Comparison of ENCODE assay signal across 21 mouse cellular contexts in the genomic region with DNA sequence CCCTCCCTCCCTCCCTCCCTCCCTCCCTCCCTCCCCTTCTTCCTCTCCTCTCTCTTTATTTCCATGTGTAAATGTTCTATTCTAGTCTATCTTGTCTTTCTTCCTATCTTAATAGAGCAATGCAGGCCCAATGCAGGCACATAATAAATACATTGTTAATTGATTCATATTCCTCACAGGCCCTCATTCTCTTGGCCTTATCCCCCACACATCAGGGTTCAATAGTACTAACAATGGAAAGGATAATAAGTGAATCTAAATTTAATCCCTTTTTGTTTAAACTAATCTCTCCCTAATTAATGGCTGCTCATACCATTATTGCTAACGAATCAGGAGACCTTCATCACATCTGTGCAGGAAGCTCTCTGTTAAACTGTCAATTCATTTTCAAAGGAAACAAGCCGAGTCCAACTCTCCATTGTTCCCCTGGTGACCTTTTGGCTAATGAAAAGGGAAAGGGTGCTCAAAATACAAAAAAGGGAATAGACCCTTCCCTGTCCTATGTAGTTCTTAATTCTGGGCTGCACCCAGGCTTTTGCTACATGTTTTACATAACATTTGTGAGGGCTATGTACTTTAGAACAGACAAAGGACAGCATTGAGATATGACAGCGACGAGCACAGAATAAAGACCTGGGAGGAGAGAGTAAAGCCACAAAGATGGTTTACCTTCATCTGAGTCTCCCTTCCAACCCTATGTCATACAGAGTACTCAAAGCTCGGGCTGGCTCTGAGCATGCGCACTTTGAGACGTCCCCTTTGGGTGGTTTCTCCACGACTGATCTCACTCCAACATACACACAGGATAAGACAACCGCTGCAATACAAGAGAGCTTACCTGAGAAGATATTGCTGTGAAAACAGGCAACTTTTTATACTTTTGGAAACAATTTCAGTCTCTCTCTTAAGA.
A peak's percentile ranks its signal among the peaks of the same experiment; 100 is the strongest.
DNase-seq lines count a peak whose midpoint lies in the region; ATAC-seq and TF ChIP-seq lines count a peak whose summit lies in the region.
"Had no signal": no experiment of that assay in that cellular context is flagged by ENCODE, and none has a peak within 500 bp of the region (broad histone marks: within the 10 kb centered on the region; RNA-seq: fewer than 3 reads in every experiment).

No protein-coding gene starts in this region.

- 50% methylated on average over 9 of the region's 9 CpGs for WGBS in forebrain, embryonic 10.5 days
- 23% methylated on average over 9 of the region's 9 CpGs for WGBS in forebrain, postnatal 0 days
- 42% methylated on average over 9 of the region's 9 CpGs for WGBS in midbrain, embryonic 13.5 days
- 39% methylated on average over 9 of the region's 9 CpGs for WGBS in midbrain, embryonic 16.5 days
- 21% methylated on average over 9 of the region's 9 CpGs for WGBS in forebrain, embryonic 13.5 days

- no peaks in the 10 kb centered on the region for H3K36me3 ChIP-seq in forebrain, embryonic 10.5 days (replicated peaks)
- no peaks in the 10 kb centered on the region for H3K36me3 ChIP-seq in forebrain, postnatal 0 days (ENCODE audit: insufficient read depth)
- no peaks in the 10 kb centered on the region for H3K36me3 ChIP-seq in midbrain, embryonic 13.5 days
- H3K36me3 ChIP-seq in midbrain, embryonic 16.5 days (ENCODE audit: control insufficient read depth, insufficient read depth, low read length), result no peaks in the 10 kb centered on the region
- no peaks in the 10 kb centered on the region for H3K36me3 ChIP-seq in forebrain, embryonic 13.5 days (ENCODE audit: poor library complexity, severe bottlenecking)
- H3K36me3 ChIP-seq: stomach, embryonic 15.5 days had no signal

- peaks cover 12% of the 10 kb centered on the region for H3K4me1 ChIP-seq in forebrain, embryonic 10.5 days
- no peaks in the 10 kb centered on the region for H3K4me1 ChIP-seq in forebrain, postnatal 0 days (ENCODE audit: insufficient read depth)
- H3K4me1 ChIP-seq in midbrain, embryonic 13.5 days (replicated peaks), result peaks cover 6% of the 10 kb centered on the region; the same call in 1 of the 2 replicates
- no peaks in the 10 kb centered on the region for H3K4me1 ChIP-seq in midbrain, embryonic 16.5 days (ENCODE audit: control insufficient read depth, insufficient read depth, low read length)
- no peaks in the 10 kb centered on the region for H3K4me1 ChIP-seq in forebrain, embryonic 13.5 days
- H3K4me1 ChIP-seq: stomach, embryonic 15.5 days had no signal

- H3K27ac ChIP-seq in forebrain, embryonic 10.5 days, result no peak overlapping the region
- H3K27ac ChIP-seq in forebrain, postnatal 0 days (ENCODE audit: low read depth, low read length), result no peak overlapping the region
- no peak overlapping the region for H3K27ac ChIP-seq in midbrain, embryonic 13.5 days
- no peak overlapping the region for H3K27ac ChIP-seq in midbrain, embryonic 16.5 days (ENCODE audit: low read length)
- no peak overlapping the region for H3K27ac ChIP-seq in forebrain, embryonic 13.5 days
- H3K27ac ChIP-seq: heart, adult 2 months; stomach, embryonic 15.5 days had no signal

- no peak overlapping the region for H3K4me3 ChIP-seq in forebrain, embryonic 10.5 days
- H3K4me3 ChIP-seq in forebrain, postnatal 0 days (ENCODE audit: low read depth, low read length), result no peak overlapping the region
- H3K4me3 ChIP-seq in midbrain, embryonic 13.5 days (replicated peaks), result no peak overlapping the region
- H3K4me3 ChIP-seq in midbrain, embryonic 16.5 days (ENCODE audit: low read depth, low read length), result no peak overlapping the region
- H3K4me3 ChIP-seq in forebrain, embryonic 13.5 days, result no peak overlapping the region
- H3K4me3 ChIP-seq: heart, adult 2 months; stomach, embryonic 15.5 days had no signal

- peaks cover 11% of the 10 kb centered on the region; the same call in 1 of the 2 replicates for H3K27me3 ChIP-seq in forebrain, embryonic 10.5 days (ENCODE audit: poor library complexity, severe bottlenecking)
- H3K27me3 ChIP-seq in forebrain, postnatal 0 days (ENCODE audit: insufficient read depth, low read length), result no peaks in the 10 kb centered on the region
- H3K27me3 ChIP-seq in midbrain, embryonic 13.5 days, result no peaks in the 10 kb centered on the region
- no peaks in the 10 kb centered on the region for H3K27me3 ChIP-seq in midbrain, embryonic 16.5 days (ENCODE audit: control insufficient read depth, insufficient read depth, low read depth, low read length)
- no peaks in the 10 kb centered on the region for H3K27me3 ChIP-seq in forebrain, embryonic 13.5 days
- H3K27me3 ChIP-seq: stomach, embryonic 15.5 days had no signal

- H3K9ac ChIP-seq in forebrain, postnatal 0 days, result no peak overlapping the region
- no peak overlapping the region for H3K9ac ChIP-seq in midbrain, embryonic 13.5 days (replicated peaks)
- no peak overlapping the region for H3K9ac ChIP-seq in midbrain, embryonic 16.5 days (ENCODE audit: low read depth, low read length)
- no peak overlapping the region for H3K9ac ChIP-seq in forebrain, embryonic 13.5 days
- H3K9ac ChIP-seq: stomach, embryonic 15.5 days had no signal

- peak; percentile 16 for DNase-seq in forebrain, embryonic 10.5 days (ENCODE audit: extremely low spot score, low spot score)
- no peak for DNase-seq in forebrain, postnatal 0 days
- peak; percentile 78 for DNase-seq in retina, postnatal 1 day
- no peak for DNase-seq in gastrocnemius, postnatal 10 days
- DNase-seq: adrenal gland, adult 2 months; cerebellum, adult 9-11 months; gastrocnemius, postnatal 14 days; heart, adult 2 months; heart, postnatal 36 days; kidney, adult 8-10 months; kidney, postnatal 14 days; left cerebral cortex, postnatal 4 days; liver; right cerebral cortex, postnatal 25 days; thymus, adult 18-20 months had no signal

- H3K9me3 ChIP-seq in forebrain, embryonic 10.5 days, result no peaks in the 10 kb centered on the region
- no peaks in the 10 kb centered on the region for H3K9me3 ChIP-seq in forebrain, postnatal 0 days (ENCODE audit: low read length)
- no peaks in the 10 kb centered on the region for H3K9me3 ChIP-seq in midbrain, embryonic 13.5 days
- H3K9me3 ChIP-seq in midbrain, embryonic 16.5 days (replicated peaks; ENCODE audit: control insufficient read depth, low read length, poor library complexity, severe bottlenecking), result no peaks in the 10 kb centered on the region
- H3K9me3 ChIP-seq in forebrain, embryonic 13.5 days (replicated peaks), result no peaks in the 10 kb centered on the region
- H3K9me3 ChIP-seq: stomach, embryonic 15.5 days had no signal

- no peak for TF ChIP-seq CTCF in forebrain, postnatal 0 days (IDR thresholded peaks at IDR 0.05; ENCODE audit: low read depth)

- ATAC-seq in forebrain, postnatal 0 days, result no peak
- ATAC-seq in midbrain, embryonic 13.5 days, result peak; percentile 78
- ATAC-seq in midbrain, embryonic 16.5 days, result no peak
- peak; percentile 41; the same call in 1 of the 2 replicates for ATAC-seq in forebrain, embryonic 13.5 days
- ATAC-seq in megakaryocyte-erythroid progenitor cell, adult 5-6 weeks (replicated peaks; ENCODE audit: low FRiP score, low TSS enrichment, poor library complexity, severe bottlenecking), result no peak
- ATAC-seq: lung, postnatal 0 days had no signal

- H3K4me2 ChIP-seq in forebrain, postnatal 0 days (ENCODE audit: low read depth), result no peak overlapping the region
- no peak overlapping the region for H3K4me2 ChIP-seq in midbrain, embryonic 13.5 days (replicated peaks)
- H3K4me2 ChIP-seq in midbrain, embryonic 16.5 days (ENCODE audit: low read length), result no peak overlapping the region
- no peak overlapping the region for H3K4me2 ChIP-seq in forebrain, embryonic 13.5 days
- H3K4me2 ChIP-seq: stomach, embryonic 15.5 days had no signal

Comparison
In these comparisons a context has a peak if more than half of its experiments do, and no peak if none do; other contexts are left out.
1. DNase-seq: peak in forebrain, embryonic 10.5 days (single experiment) and retina, postnatal 1 day (single experiment); none in forebrain, postnatal 0 days (single experiment) and gastrocnemius, postnatal 10 days (single experiment).
2. ATAC-seq: peak in midbrain, embryonic 13.5 days (single experiment) and forebrain, embryonic 13.5 days (single experiment); none in forebrain, postnatal 0 days (single experiment), midbrain, embryonic 16.5 days (single experiment) and megakaryocyte-erythroid progenitor cell, adult 5-6 weeks (single experiment).